Mouse (Mus musculus) midbrain, embryonic 16.5 days (tissue): ENCODE data around the gene Bcl2l10. TPM values are rescaled to one million over a fixed set of nuclear protein-coding genes. Genes with fewer than 3 reads are reported as not detected.

ENCODE experiments used
- ATAC-seq: fragments of 200-750 bp; cut with Nextera tagmentation; 2 replicates; pipeline ENCODE4 v1.8.0; 2017; ENCODE audit warnings: moderate TSS enrichment
- H3K27ac ChIP-seq: fragments of 300-500 bp; sonication (generic); 2 replicates; pipeline ENCODE4 v1.5.1; 2014; ENCODE audit warnings: mild to moderate bottlenecking, low read length, mixed read lengths
- H3K27me3 ChIP-seq: fragments of 300-500 bp; sonication (generic); 2 replicates; pipeline ENCODE4 v1.6.1; 2014; ENCODE audit warnings: low read depth, low read length, mixed read lengths; ENCODE audit not compliant: control insufficient read depth, insufficient read depth
- H3K36me3 ChIP-seq: fragments of 300-500 bp; sonication (generic); 2 replicates; pipeline ENCODE4 v1.6.1; 2014; ENCODE audit warnings: mild to moderate bottlenecking, low read length, moderate library complexity, mixed read lengths; ENCODE audit not compliant: control insufficient read depth, insufficient read depth
- H3K4me1 ChIP-seq: fragments of 300-500 bp; sonication (generic); 2 replicates; pipeline ENCODE4 v1.6.1; 2014; ENCODE audit warnings: mild to moderate bottlenecking, low read length, mixed read lengths; ENCODE audit not compliant: control insufficient read depth, insufficient read depth
- H3K4me2 ChIP-seq: fragments of 300-500 bp; sonication (generic); 2 replicates; pipeline ENCODE4 v1.6.1; 2014; ENCODE audit warnings: mild to moderate bottlenecking, low read length, mixed read lengths
- H3K4me3 ChIP-seq: fragments of 300-500 bp; sonication (generic); 2 replicates; pipeline ENCODE4 v1.5.1; 2014; ENCODE audit warnings: low read depth, mild to moderate bottlenecking, low read length, moderate library complexity, mixed read lengths
- H3K9ac ChIP-seq: fragments of 300-500 bp; sonication (generic); 2 replicates; pipeline ENCODE4 v1.6.1; 2014; ENCODE audit warnings: low read depth, low read length, mixed read lengths
- H3K9me3 ChIP-seq: fragments of 300-500 bp; sonication (generic); replicated peaks from 2 replicates; pipeline ENCODE4 v1.6.1; 2014; ENCODE audit warnings: mild to moderate bottlenecking, low read length, mixed read lengths; ENCODE audit not compliant: control insufficient read depth, poor library complexity, severe bottlenecking
- WGBS: fragments of 180-500 bp; shearing (Covaris S2); extraction: QIAGEN DNeasy Blood & Tissue Kit; methylation state at CpG from one replicate; pipeline ENCODE4 v1.1.7; 2014; 5-methylcytosine and 5-hydroxymethylcytosine counted together
- polyA plus RNA-seq: library from polyadenylated mRNA; unstranded; fragments of >200 nt; fragmentation: Nextera tagmentation; extraction: Ambion mirVana; gene quantifications from 2 replicates; pipeline ENCODE4 v1.2.1, GENCODE M21; 2015

Bcl2l10 gene
- polyA plus RNA-seq, 1 experiment from 2014 or later: not detected

GRCm38 (mm10) chr9:75376428-75376827 lies 28.9 kb downstream of the Bcl2l10 start:
- H3K27me3 ChIP-seq: no peaks in the 10 kb centered on the region
- no peak overlapping the region for H3K4me3 ChIP-seq
- no peak overlapping the region for H3K27ac ChIP-seq
- no peak for ATAC-seq
- H3K4me2 ChIP-seq: no peak overlapping the region
- H3K4me1 ChIP-seq: no peaks in the 10 kb centered on the region
- H3K36me3 ChIP-seq: no peaks in the 10 kb centered on the region
- H3K9me3 ChIP-seq: no peaks in the 10 kb centered on the region
- no peak overlapping the region for H3K9ac ChIP-seq
- WGBS: 62% methylated on average over 1 of the region's 1 CpGs

DNA sequence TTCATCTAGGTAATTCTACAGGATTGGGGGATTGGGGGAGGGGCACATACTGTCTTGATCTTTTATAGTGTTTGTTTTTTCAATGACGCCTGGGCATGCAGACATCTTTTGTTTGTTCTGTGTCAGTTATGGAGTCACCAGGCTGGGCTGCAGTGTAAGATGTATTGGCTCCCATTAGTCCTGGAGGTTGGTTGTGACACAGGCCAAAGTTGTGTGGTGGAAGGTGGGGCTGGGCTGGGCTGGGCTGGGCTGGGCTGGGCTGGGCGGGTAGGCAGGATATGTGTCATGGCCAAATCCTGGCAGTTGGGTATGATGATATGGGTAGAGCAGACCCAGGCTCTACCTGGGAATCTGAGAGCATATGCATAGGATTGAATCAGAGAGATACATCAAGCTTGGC lies 31.2 kb downstream of the Bcl2l10 start:
- Histone ChIP-seq H3K27me3 (no peaks in the 10 kb centered on the region), H3K9me3 (no peaks in the 10 kb centered on the region), H3K4me1 (no peaks in the 10 kb centered on the region), H3K27ac (no peak overlapping the region), H3K4me2 (no peak overlapping the region), H3K4me3 (no peak overlapping the region), H3K36me3 (no peaks in the 10 kb centered on the region), H3K9ac (no peak overlapping the region)
- no peak for ATAC-seq
- WGBS: 98% methylated on average over 2 of the region's 2 CpGs

DNA sequence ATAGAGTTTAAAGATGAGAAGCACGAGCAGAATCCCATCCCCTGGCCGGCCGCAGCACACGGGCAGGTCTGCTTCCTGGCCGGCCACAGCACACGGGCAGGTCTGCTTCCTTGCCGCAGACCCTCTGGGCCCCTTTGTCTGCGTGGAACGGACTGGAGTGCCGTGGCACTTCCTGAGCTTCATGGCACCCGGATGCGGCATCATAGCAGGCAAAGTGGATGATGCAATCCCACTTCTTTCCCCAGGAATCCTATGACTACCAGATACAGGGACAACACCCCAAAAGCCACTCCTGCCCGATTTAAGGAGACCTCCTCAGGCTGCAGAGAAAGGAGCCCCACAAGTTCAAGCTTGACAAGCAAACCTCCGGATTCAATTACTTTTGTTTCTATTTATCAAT lies 35.3 kb downstream of the Bcl2l10 start:
- H3K9me3 ChIP-seq: no peaks in the 10 kb centered on the region
- no peak overlapping the region for H3K9ac ChIP-seq
- ATAC-seq: no peak
- peaks cover 5% of the 10 kb centered on the region for H3K36me3 ChIP-seq
- no peak overlapping the region for H3K4me2 ChIP-seq
- H3K4me1 ChIP-seq: no peaks in the 10 kb centered on the region
- H3K27me3 ChIP-seq: no peaks in the 10 kb centered on the region
- no peak overlapping the region for H3K4me3 ChIP-seq
- H3K27ac ChIP-seq: no peak overlapping the region
- WGBS: 92% methylated on average over 14 of the region's 14 CpGs

GRCm38 (mm10) chr9:75383785-75384184 lies 36.2 kb downstream of the Bcl2l10 start:
- Histone ChIP-seq H3K27me3 (no peaks in the 10 kb centered on the region), H3K27ac (no peak overlapping the region), H3K36me3 (peaks cover 10% of the 10 kb centered on the region), H3K4me2 (no peak overlapping the region), H3K4me3 (no peak overlapping the region), H3K9me3 (no peaks in the 10 kb centered on the region), H3K4me1 (no peaks in the 10 kb centered on the region), H3K9ac (no peak overlapping the region)
- WGBS: 88% methylated on average over 9 of the region's 9 CpGs
- no peak for ATAC-seq

DNA sequence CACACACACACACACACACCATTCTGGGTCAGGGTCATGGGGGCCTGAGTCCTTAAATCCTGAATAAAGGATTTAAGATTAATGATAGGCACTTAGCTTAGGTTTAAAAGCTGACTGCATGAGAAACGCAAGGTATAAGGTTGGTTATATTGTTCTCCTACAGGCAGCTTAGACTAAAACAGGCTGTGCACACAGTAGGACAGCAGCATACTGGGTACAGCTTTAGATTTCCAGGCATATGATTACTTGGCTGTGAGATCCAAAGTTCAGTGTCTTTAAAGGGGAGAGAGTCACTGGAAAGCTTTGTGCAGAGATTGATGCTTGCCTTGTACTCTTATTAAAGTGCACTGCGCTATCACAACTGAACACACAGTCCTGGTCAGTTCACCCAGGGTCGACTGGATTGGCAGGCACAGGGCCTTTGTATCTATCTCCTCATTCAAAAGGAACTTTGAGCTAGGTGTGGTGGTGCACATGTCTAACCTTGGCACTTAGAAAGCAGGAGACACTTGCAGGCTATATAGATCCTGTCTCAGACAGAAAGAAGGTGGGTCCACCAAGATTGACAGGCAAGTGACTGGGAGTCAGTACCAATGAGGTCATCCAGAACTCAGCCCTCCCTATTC lies 36.9 kb downstream of the Bcl2l10 start:
- H3K9ac ChIP-seq: no peak overlapping the region
- no peak for ATAC-seq
- H3K9me3 ChIP-seq: no peaks in the 10 kb centered on the region
- 89% methylated on average over 3 of the region's 3 CpGs for WGBS
- H3K36me3 ChIP-seq: peaks cover 15% of the 10 kb centered on the region
- H3K27ac ChIP-seq: no peak overlapping the region
- no peaks in the 10 kb centered on the region for H3K4me1 ChIP-seq
- no peak overlapping the region for H3K4me3 ChIP-seq
- no peaks in the 10 kb centered on the region for H3K27me3 ChIP-seq
- H3K4me2 ChIP-seq: no peak overlapping the region

- H3K4me3 ChIP-seq: no peak overlapping the region
- no peaks in the 10 kb centered on the region for H3K4me1 ChIP-seq
- no peak overlapping the region for H3K4me2 ChIP-seq
- H3K36me3 ChIP-seq: peaks cover 15% of the 10 kb centered on the region
- H3K9me3 ChIP-seq: no peaks in the 10 kb centered on the region
- ATAC-seq: no peak
- WGBS: 78% methylated on average over 9 of the region's 9 CpGs
- H3K27me3 ChIP-seq: no peaks in the 10 kb centered on the region
- H3K9ac ChIP-seq: no peak overlapping the region
- H3K27ac ChIP-seq: no peak overlapping the region
Observed at GRCm38 (mm10) chr9:75385218-75385974, 37.8 kb downstream of the Bcl2l10 start.

GRCm38 (mm10) chr9:75393251-75393650 lies 45.7 kb downstream of the Bcl2l10 start:
- no peak overlapping the region for H3K27ac ChIP-seq
- H3K9ac ChIP-seq: no peak overlapping the region
- H3K4me1 ChIP-seq: no peaks in the 10 kb centered on the region
- no peaks in the 10 kb centered on the region for H3K9me3 ChIP-seq
- H3K4me3 ChIP-seq: no peak overlapping the region
- H3K27me3 ChIP-seq: no peaks in the 10 kb centered on the region
- no peak overlapping the region for H3K4me2 ChIP-seq
- no peak for ATAC-seq
- H3K36me3 ChIP-seq: peaks cover 32% of the 10 kb centered on the region
- 75% methylated on average over 12 of the region's 12 CpGs for WGBS

DNA sequence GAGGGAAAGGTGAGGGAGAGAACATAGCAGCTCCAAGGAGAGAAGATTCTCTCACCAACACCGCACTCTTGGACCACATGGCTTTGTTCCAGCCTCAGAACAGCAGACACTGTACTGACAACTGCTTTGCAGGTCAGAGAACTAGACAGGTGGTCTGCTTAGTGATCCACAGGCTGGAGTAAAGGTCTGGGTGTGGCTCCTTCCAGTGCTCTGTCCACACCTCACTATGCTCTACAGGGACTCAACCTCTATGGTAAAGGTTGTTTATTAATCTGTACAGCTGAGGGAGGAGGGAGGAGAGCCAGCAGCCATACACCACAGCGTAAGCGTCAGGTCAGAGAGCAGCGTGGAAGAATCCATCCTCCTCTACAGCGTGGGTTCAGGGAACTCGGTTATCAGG lies 48.4 kb downstream of the Bcl2l10 start:
- H3K4me1 ChIP-seq: no peaks in the 10 kb centered on the region

DNA sequence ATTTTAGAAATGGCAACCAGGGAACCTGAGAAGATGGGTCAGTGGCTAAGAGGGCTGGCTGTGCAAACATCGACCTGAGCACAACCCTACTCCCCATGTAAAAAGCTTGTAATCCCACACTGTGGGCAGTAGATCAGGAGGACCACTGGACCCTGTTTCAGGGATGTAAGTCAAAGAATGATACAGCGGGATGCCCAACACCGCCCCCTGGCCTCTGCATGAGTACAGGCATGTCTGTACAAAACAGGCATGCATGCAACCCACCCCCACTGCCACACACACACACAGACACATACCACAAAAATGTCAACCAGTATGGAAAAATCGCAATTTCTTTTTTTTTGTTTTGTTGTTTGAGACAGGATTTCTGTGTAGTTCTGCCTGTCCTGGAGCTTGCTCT lies 51.5 kb downstream of the Bcl2l10 start:
- Histone ChIP-seq H3K4me1 (peaks cover 12% of the 10 kb centered on the region), H3K4me2 (no peak overlapping the region), H3K9ac (no peak overlapping the region), H3K36me3 (peaks cover 13% of the 10 kb centered on the region), H3K27me3 (no peaks in the 10 kb centered on the region), H3K27ac (no peak overlapping the region), H3K4me3 (no peak overlapping the region), H3K9me3 (no peaks in the 10 kb centered on the region)
- WGBS: 98% methylated on average over 4 of the region's 4 CpGs
- no peak for ATAC-seq

More for the DNA sequence above, 48.4 kb downstream of the Bcl2l10 start:
- Histone ChIP-seq H3K27ac (no peak overlapping the region), H3K9me3 (no peaks in the 10 kb centered on the region), H3K4me2 (no peak overlapping the region), H3K4me3 (no peak overlapping the region), H3K27me3 (no peaks in the 10 kb centered on the region), H3K9ac (no peak overlapping the region), H3K36me3 (peaks cover 21% of the 10 kb centered on the region)
- no peak for ATAC-seq
- 97% methylated on average over 6 of the region's 6 CpGs for WGBS
